Mouse (Mus musculus) midbrain, embryonic 10.5 days (tissue): Measurements from ENCODE around the gene Psmd1. TPM values are rescaled to one million over a fixed set of nuclear protein-coding genes. Genes with fewer than 3 reads are reported as not detected.

Experiments
- DNase-seq: peaks from one replicate; pipeline ENCODE4 v3.0.0-alpha.2; 2017; ENCODE audit warnings: low spot score
- H3K27ac ChIP-seq: fragments of 300-500 bp; sonication (generic); replicated peaks from 2 replicates; pipeline ENCODE4 v1.5.1; 2016; ENCODE audit warnings: mild to moderate bottlenecking
- H3K27me3 ChIP-seq: fragments of 300-500 bp; sonication (generic); 2 replicates; pipeline ENCODE4 v1.6.1; 2016; ENCODE audit warnings: low read depth, mild to moderate bottlenecking; ENCODE audit not compliant: poor library complexity, severe bottlenecking
- H3K36me3 ChIP-seq: fragments of 300-500 bp; sonication (generic); 2 replicates; pipeline ENCODE4 v1.6.1; 2016; ENCODE audit warnings: mild to moderate bottlenecking, moderate library complexity
- H3K4me1 ChIP-seq: fragments of 300-500 bp; sonication (generic); 2 replicates; pipeline ENCODE4 v1.6.1; 2016
- H3K4me3 ChIP-seq: fragments of 300-500 bp; sonication (generic); 2 replicates; pipeline ENCODE4 v1.5.1; 2016; ENCODE audit warnings: mild to moderate bottlenecking, moderate library complexity
- H3K9me3 ChIP-seq: fragments of 300-500 bp; sonication (generic); replicated peaks from 2 replicates; pipeline ENCODE4 v1.6.1; 2016; ENCODE audit warnings: mild to moderate bottlenecking
- WGBS: fragments of 180-500 bp; shearing (Covaris S2); methylation state at CpG from one replicate; pipeline ENCODE4 v1.1.7; 2016; 5-methylcytosine and 5-hydroxymethylcytosine counted together
- polyA plus RNA-seq: library from polyadenylated mRNA; unstranded; fragments of >200 nt; fragmentation: Nextera tagmentation; extraction: Ambion mirVana; gene quantifications from 2 replicates; pipeline ENCODE4 v1.2.1, GENCODE M21; 2016

Gene Psmd1
- polyA plus RNA-seq, 1 experiment from 2014 or later = 239 TPM

GRCm38 (mm10) chr1:86183577-86184263, 119.5 kb downstream of the Psmd1 start:
- Histone ChIP-seq H3K36me3 (peaks cover 24% of the 10 kb centered on the region), H3K27ac (no peak overlapping the region), H3K4me1 (no peaks in the 10 kb centered on the region), H3K9me3 (no peaks in the 10 kb centered on the region), H3K4me3 (no peak overlapping the region), H3K27me3 (no peaks in the 10 kb centered on the region)
- DNase-seq = no peak
- 84% methylated on average over 4 of the region's 4 CpGs for WGBS

- no peaks in the 10 kb centered on the region for H3K4me1 ChIP-seq
- no peaks in the 10 kb centered on the region for H3K9me3 ChIP-seq
- no peaks in the 10 kb centered on the region for H3K27me3 ChIP-seq
- H3K36me3 ChIP-seq = peaks cover 40% of the 10 kb centered on the region
- no peak overlapping the region for H3K4me3 ChIP-seq
- DNase-seq = no peak
- no peak overlapping the region for H3K27ac ChIP-seq
- 87% methylated on average over 7 of the region's 7 CpGs for whole genome bisulfite sequencing
Observed at GRCm38 (mm10) chr1:86186762-86187161, 122.6 kb downstream of the Psmd1 start.

GRCm38 (mm10) chr1:86187856-86188255, 123.7 kb downstream of the Psmd1 start:
- Histone ChIP-seq H3K9me3 (no peaks in the 10 kb centered on the region), H3K4me1 (no peaks in the 10 kb centered on the region), H3K27ac (no peak overlapping the region), H3K36me3 (peaks cover 40% of the 10 kb centered on the region), H3K27me3 (no peaks in the 10 kb centered on the region), H3K4me3 (no peak overlapping the region)
- DNase-seq = no peak
- WGBS = 75% methylated on average over 2 of the region's 2 CpGs

- Histone ChIP-seq H3K4me3 (no peak overlapping the region), H3K9me3 (no peaks in the 10 kb centered on the region), H3K27me3 (no peaks in the 10 kb centered on the region), H3K27ac (no peak overlapping the region), H3K4me1 (no peaks in the 10 kb centered on the region), H3K36me3 (peaks cover 38% of the 10 kb centered on the region)
- 87% methylated on average over 2 of the region's 2 CpGs for WGBS
- DNase-seq = no peak
Observed at GRCm38 (mm10) chr1:86188271-86188670, 124.1 kb downstream of the Psmd1 start.

Other genes with a start within 250 kb of the Psmd1 start
- gene Itm2c, start 170.1 kb upstream of the Psmd1 start, polyA plus RNA-seq = 121 and 137 TPM in 2 replicates
- gene 4933407L21Rik, start 135.9 kb upstream of the Psmd1 start, polyA plus RNA-seq = 0.20 and 1.0 TPM in 2 replicates
- gene Gpr55, start 103.4 kb upstream of the Psmd1 start, polyA plus RNA-seq = not detected in 2 replicates
- not detected in 2 replicates for gene Spata3, start 47.6 kb upstream of the Psmd1 start, polyA plus RNA-seq
- gene 2810459M11Rik, start 18.5 kb upstream of the Psmd1 start, polyA plus RNA-seq = 0.14 TPM in 1 of 2 replicates, not detected in the other
- 0.26 and 0.40 TPM in 2 replicates for gene Htr2b, start 47.6 kb downstream of the Psmd1 start, polyA plus RNA-seq
- 0.22 and 0.27 TPM in 2 replicates for gene Gm21972, start 69.2 kb downstream of the Psmd1 start, polyA plus RNA-seq
- gene Armc9, start 90.4 kb downstream of the Psmd1 start, polyA plus RNA-seq = 41.3 and 41.6 TPM in 2 replicates
- 3.7 and 4.2 TPM in 2 replicates for gene B3gnt7, start 238.4 kb downstream of the Psmd1 start, polyA plus RNA-seq